Mouse (Mus musculus) embryonic facial prominence, embryonic 10.5 days (tissue): ENCODE data around the gene Ccn2. TPM values are rescaled to one million over a fixed set of nuclear protein-coding genes. Genes with fewer than 3 reads are reported as not detected.

Experiments used
- DNase-seq: peaks from one replicate; pipeline ENCODE4 v3.0.0-alpha.2; 2017; ENCODE audit warnings: low spot score
- H3K27ac ChIP-seq: fragments of 300-500 bp; sonication (generic); replicated peaks from 2 replicates; pipeline ENCODE4 v1.5.1; 2016; ENCODE audit warnings: mild to moderate bottlenecking
- H3K27me3 ChIP-seq: fragments of 300-500 bp; sonication (generic); replicated peaks from 2 replicates; pipeline ENCODE4 v1.6.1; 2016; ENCODE audit warnings: low read depth, mild to moderate bottlenecking; ENCODE audit not compliant: poor library complexity, severe bottlenecking
- H3K36me3 ChIP-seq: fragments of 300-500 bp; sonication (generic); replicated peaks from 2 replicates; pipeline ENCODE4 v1.6.1; 2016; ENCODE audit warnings: mild to moderate bottlenecking, moderate library complexity
- H3K4me1 ChIP-seq: fragments of 300-500 bp; sonication (generic); 2 replicates; pipeline ENCODE4 v1.6.1; 2016
- H3K4me3 ChIP-seq: fragments of 300-500 bp; sonication (generic); 2 replicates; pipeline ENCODE4 v1.5.1; 2016; ENCODE audit warnings: mild to moderate bottlenecking, moderate library complexity
- H3K9me3 ChIP-seq: fragments of 300-500 bp; sonication (generic); 2 replicates; pipeline ENCODE4 v1.6.1; 2016; ENCODE audit warnings: mild to moderate bottlenecking
- WGBS: fragments of 180-500 bp; shearing (Covaris S2); methylation state at CpG from one replicate; pipeline ENCODE4 v1.1.7; 2016; 5-methylcytosine and 5-hydroxymethylcytosine counted together
- polyA plus RNA-seq: library from polyadenylated mRNA; unstranded; fragments of >200 nt; fragmentation: Nextera tagmentation; extraction: Ambion mirVana; gene quantifications from 2 replicates; pipeline ENCODE4 v1.2.1, GENCODE M21; 2016

Gene Ccn2
- polyA plus RNA-seq = 7.9 and 10.1 TPM in 2 replicates

DNA sequence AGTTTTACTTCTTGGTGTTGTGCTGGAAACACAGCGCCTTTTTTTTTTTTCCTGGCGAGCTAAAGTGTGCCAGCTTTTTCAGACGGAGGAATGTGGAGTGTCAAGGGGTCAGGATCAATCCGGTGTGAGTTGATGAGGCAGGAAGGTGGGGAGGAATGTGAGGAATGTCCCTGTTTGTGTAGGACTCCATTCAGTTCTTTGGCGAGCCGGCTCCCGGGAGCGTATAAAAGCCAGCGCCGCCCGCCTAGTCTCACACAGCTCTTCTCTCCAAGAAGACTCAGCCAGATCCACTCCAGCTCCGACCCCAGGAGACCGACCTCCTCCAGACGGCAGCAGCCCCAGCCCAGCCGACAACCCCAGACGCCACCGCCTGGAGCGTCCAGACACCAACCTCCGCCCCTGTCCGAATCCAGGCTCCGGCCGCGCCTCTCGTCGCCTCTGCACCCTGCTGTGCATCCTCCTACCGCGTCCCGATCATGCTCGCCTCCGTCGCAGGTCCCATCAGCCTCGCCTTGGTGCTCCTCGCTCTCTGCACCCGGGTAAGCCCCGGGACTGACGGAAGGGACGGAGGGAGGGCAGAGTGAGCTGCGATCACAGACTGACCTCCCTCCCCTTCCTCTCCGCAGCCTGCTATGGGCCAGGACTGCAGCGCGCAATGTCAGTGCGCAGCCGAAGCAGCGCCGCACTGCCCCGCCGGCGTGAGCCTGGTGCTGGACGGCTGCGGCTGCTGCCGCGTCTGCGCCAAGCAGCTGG is at the start of gene Ccn2:
Ccn2 (plus strand) TSS at position 193 of the 753 bp plus-strand sequence.
- peak within 1 kb of the TSS; percentile 95 for H3K27ac ChIP-seq
- H3K4me3 ChIP-seq = peak within 1 kb of the TSS; percentile 83
- under 1% methylated on average over 53 of the region's 53 CpGs for WGBS
- H3K9me3 ChIP-seq = no peaks in the 10 kb centered on the region
- no peaks in the 10 kb centered on the region for H3K27me3 ChIP-seq
- DNase-seq = peak; percentile 90
- peaks cover 64% of the 10 kb centered on the region for H3K4me1 ChIP-seq
- H3K36me3 ChIP-seq = peaks cover 16% of the 10 kb centered on the region

DNA sequence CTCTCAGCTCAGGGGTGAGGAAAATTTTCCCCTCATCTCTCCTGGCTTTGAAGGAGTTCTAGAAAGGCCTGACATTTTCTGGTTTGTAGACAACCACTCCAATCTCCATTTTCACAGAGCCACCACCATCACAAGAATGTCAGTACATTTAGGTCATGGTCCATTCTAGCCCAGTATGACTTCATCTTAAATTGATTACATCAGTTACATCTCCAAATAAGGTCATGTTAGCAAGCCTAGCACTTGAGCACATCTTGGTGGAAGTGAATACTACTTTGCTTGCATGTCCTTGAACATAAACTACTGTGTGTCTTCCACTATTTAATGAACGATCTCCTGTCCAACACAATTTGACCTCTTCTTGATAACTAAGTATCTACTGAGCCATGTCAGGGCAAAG is 42.4 kb upstream of the Ccn2 start:
- H3K9me3 ChIP-seq = no peaks in the 10 kb centered on the region
- no peak overlapping the region for H3K27ac ChIP-seq
- DNase-seq = no peak
- no peak overlapping the region for H3K4me3 ChIP-seq
- H3K36me3 ChIP-seq = no peaks in the 10 kb centered on the region
- H3K4me1 ChIP-seq = no peaks in the 10 kb centered on the region
- WGBS = 84% methylated on average over 1 of the region's 1 CpGs
- H3K27me3 ChIP-seq = no peaks in the 10 kb centered on the region

DNA sequence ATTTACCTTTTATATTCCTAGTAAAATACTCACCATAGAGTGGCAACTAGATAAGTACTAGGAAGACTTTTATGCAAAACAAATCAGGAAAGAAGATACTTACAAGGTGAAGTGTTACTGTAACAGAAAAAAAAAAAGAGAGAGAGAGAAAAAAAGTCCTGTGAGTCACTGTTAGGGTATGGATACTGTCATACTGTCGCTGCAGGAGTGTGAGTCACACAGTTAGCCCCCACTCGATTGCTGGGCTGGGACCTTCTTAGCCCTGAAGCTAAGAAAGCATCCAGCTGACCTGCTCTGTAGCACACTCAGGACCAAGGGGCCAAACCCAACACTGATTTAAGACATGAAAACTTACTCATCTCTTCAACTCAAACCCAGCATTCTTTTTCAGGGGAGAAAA is 41.2 kb upstream of the Ccn2 start:
- 56% methylated on average over 2 of the region's 2 CpGs for WGBS
- H3K36me3 ChIP-seq = no peaks in the 10 kb centered on the region
- no peak overlapping the region for H3K4me3 ChIP-seq
- no peaks in the 10 kb centered on the region for H3K4me1 ChIP-seq
- no peaks in the 10 kb centered on the region for H3K9me3 ChIP-seq
- no peak for DNase-seq
- H3K27ac ChIP-seq = no peak overlapping the region
- H3K27me3 ChIP-seq = no peaks in the 10 kb centered on the region

DNA sequence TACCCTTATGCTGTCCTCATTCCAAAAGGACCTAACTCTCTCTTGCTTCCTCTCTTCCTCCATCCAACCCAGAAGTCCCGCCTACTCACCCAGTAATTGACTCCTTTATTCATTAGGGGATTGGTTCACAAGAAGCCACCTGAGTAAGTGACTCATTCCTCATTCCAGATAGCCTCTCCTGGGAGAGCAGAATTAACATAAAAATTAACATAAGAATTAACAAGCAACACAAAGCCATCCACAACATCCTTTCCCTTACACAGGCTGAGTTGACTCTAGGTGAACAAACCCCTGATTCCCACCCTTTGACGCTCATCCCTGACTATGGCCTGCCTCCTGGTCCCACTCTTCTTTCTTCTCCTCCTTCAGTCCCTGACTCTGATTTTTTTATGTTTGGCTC is 36.9 kb upstream of the Ccn2 start:
- Histone ChIP-seq H3K9me3 (no peaks in the 10 kb centered on the region), H3K36me3 (no peaks in the 10 kb centered on the region), H3K4me3 (no peak overlapping the region), H3K4me1 (no peaks in the 10 kb centered on the region), H3K27ac (no peak overlapping the region), H3K27me3 (no peaks in the 10 kb centered on the region)
- WGBS = 84% methylated on average over 2 of the region's 2 CpGs
- DNase-seq = no peak

DNA sequence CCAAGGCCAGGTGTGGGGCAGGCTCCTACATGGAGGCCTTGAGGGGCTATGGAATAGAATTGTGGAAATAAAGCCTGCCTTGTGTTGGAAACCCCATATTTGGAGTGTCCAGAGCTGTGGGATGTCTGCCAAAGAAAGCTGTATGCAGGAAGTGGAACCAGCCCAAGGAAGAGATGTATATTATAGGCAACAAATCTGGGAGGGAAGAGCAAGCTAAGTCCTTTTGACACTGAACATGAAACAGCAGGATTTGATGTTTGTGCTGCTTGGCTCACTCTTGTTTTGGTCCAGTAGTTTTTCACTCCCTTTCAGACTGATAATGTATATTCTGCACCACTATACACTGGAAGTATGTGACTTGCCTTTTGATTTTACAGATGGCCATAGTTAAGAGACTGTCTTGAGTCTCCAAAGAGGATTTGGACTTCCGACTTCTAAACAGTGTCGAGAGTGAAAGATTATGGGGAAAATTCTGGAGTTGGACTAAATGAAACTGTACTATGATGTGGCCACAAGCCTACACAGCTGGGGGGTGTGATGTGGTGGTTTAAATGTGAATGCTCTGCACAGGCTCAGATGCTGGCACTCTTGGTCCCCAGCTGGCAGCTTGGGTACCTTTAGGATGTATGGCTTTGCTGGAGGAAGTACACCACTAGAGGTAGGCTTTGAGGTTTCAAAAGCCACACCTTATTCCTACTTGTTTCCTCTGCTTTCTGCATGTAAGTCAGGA is 25.4 kb upstream of the Ccn2 start:
- no peak overlapping the region for H3K4me3 ChIP-seq
- H3K4me1 ChIP-seq = peaks cover 6% of the 10 kb centered on the region; the same call in 1 of the 2 replicates
- no peaks in the 10 kb centered on the region for H3K27me3 ChIP-seq
- no peak for DNase-seq
- no peaks in the 10 kb centered on the region for H3K9me3 ChIP-seq
- 90% methylated on average over 2 of the region's 2 CpGs for WGBS
- H3K27ac ChIP-seq = no peak overlapping the region
- H3K36me3 ChIP-seq = no peaks in the 10 kb centered on the region

DNA sequence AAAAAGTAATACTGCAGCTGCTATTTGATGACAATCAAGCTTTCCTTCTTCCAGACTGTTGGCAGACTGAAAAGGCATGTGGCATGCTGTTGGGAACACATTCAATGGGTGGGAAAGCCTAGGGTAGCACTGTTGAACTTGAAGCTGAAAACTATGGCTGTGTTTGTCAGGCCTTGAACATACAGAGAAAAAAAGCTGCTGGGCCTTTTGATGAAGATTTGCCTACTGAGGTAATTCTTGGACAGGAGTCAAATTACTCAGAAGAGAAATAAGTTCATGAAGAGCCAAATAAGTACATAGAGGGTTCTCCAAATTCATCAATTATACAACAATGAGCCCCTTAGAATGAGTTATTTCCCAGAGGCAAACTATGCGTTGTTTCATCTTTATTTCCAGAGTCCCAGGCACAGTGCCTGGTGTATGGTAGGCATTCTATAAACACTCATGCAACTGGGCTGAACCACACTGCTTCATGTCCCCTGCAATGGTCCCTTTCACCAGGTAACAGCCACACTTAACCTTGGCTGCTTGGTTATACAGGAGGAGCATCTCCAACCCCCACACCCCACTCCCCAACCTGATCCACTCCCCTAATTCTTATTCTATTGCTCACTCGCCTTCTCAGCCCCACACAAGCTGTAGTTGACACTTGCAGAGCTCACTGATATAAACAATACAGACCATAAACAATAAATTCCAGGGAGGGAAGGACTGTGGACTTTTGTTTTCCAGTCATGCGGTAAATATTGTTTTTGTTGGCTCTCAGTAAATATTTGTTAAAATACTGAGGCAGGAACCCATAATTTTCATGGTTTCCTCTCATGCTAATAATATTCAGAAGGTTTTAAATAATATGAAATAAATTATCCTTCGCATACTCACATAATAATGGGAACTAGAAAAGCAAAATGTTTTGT is 22.9 kb upstream of the Ccn2 start:
- peaks cover 6% of the 10 kb centered on the region; the same call in 1 of the 2 replicates for H3K4me1 ChIP-seq
- H3K9me3 ChIP-seq = no peaks in the 10 kb centered on the region
- no peak overlapping the region for H3K4me3 ChIP-seq
- no peaks in the 10 kb centered on the region for H3K27me3 ChIP-seq
- H3K36me3 ChIP-seq = no peaks in the 10 kb centered on the region
- no peak for DNase-seq
- WGBS = 82% methylated on average over 4 of the region's 4 CpGs
- no peak overlapping the region for H3K27ac ChIP-seq

DNA sequence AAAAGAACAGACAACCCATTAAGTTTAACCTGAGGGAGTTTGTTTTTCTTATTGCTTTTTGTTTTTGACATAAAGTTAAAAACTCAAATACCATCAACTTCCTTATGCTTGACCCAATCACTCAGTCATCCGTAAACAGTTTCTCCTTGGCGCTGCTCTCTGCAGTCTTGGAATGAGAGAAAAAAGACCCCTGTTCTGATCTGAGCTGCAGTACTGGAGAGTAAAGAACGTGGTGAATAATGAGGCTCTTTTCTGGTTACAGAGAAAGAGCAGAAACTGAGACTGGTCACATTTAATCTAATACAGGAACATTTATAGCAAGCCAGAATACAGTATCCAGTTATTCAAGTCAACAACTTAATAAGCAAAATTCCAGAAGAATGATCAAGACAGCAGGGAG is 21.8 kb upstream of the Ccn2 start:
- H3K27ac ChIP-seq = no peak overlapping the region
- no peak overlapping the region for H3K4me3 ChIP-seq
- no peaks in the 10 kb centered on the region for H3K27me3 ChIP-seq
- peaks cover 6% of the 10 kb centered on the region; the same call in 1 of the 2 replicates for H3K4me1 ChIP-seq
- DNase-seq = no peak
- no peaks in the 10 kb centered on the region for H3K9me3 ChIP-seq
- no peaks in the 10 kb centered on the region for H3K36me3 ChIP-seq
- 66% methylated on average over 3 of the region's 3 CpGs for WGBS

DNA sequence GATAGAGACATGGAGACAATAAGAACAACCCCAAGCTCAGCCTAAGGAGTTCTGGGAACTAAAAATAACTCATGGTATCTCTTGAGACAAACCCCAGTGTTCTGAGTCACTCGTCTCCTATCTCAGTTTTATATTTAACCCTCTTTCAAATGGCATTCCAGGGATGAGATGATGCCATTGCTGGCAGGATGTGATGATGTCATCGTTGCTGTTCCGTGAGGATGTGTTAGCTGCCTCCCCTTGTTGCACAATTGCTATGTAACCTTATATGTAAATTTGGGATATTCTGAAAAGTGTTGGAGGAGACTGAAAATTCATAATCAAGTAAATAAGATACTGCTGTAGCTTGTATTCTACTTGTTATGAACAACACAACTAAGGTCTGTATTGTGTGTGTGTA is 14.2 kb upstream of the Ccn2 start:
- H3K4me3 ChIP-seq = no peak overlapping the region
- no peaks in the 10 kb centered on the region for H3K27me3 ChIP-seq
- no peaks in the 10 kb centered on the region for H3K9me3 ChIP-seq
- 84% methylated on average over 3 of the region's 3 CpGs for WGBS
- H3K36me3 ChIP-seq = no peaks in the 10 kb centered on the region
- no peak for DNase-seq
- H3K4me1 ChIP-seq = no peaks in the 10 kb centered on the region
- no peak overlapping the region for H3K27ac ChIP-seq

DNA sequence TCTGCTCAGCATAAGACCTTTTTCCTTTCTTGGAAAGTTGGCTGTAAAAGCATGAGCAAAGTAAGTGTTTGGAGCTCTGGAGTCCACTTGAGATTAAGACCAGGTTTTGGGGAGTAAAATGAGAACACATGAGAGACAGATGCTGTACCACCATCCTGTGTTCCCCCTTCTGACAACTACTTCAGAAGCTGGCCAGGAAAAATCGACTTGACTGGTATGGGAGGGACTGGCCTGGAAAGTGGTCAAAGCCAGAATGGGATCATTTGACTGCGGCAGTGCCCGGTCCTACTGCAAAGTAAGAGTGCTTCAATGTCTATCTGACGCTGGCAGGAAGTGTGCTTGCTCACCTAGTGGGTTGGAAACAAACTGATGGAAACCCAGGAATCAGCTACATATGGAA is 6.4 kb upstream of the Ccn2 start:
- H3K4me1 ChIP-seq = peaks cover 24% of the 10 kb centered on the region
- H3K36me3 ChIP-seq = no peaks in the 10 kb centered on the region
- no peaks in the 10 kb centered on the region for H3K27me3 ChIP-seq
- no peak overlapping the region for H3K27ac ChIP-seq
- H3K9me3 ChIP-seq = no peaks in the 10 kb centered on the region
- DNase-seq = no peak
- H3K4me3 ChIP-seq = no peak overlapping the region
- 82% methylated on average over 4 of the region's 4 CpGs for WGBS

DNA sequence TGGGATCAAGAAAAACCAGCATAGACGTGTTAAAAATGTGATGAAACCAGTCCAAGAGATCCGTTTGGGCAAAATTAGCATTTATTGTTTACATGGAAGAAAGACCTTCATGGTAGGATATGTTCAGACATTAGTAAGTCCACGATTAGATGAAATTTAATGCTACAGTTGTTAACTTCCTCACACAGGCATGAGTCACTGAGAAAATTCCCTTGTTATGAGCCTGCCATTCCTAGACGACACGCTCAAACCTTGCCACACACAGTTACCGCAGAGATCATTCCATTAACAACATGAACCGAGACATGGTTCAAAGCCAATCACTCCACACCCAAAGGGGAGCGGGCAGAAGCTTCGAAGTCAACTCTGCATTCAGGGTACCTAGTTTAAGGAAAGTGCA is 6.0 kb upstream of the Ccn2 start:
- no peaks in the 10 kb centered on the region for H3K36me3 ChIP-seq
- peaks cover 28% of the 10 kb centered on the region for H3K4me1 ChIP-seq
- WGBS = 93% methylated on average over 9 of the region's 9 CpGs
- H3K27me3 ChIP-seq = no peaks in the 10 kb centered on the region
- no peak overlapping the region for H3K27ac ChIP-seq
- DNase-seq = no peak
- no peaks in the 10 kb centered on the region for H3K9me3 ChIP-seq
- H3K4me3 ChIP-seq = no peak overlapping the region

DNA sequence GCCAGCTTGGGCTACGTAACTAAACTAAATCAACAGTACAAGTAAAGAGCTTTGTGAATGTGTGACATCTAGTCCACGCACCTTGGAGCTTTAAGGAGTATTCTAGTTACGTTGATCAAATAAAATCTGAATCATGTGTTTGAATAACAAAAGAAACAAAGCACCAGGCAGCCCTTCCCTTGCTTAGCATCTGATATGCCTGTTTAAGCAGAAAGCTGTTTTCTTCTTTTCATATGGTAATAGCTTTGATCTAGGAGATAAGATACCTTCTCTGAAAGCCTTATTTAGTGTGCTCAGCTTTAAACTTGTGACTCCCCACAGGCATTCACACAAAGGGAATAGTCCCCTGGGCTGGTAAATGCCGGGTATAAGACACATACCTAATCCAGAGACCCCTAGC is 4.7 kb upstream of the Ccn2 start:
- peaks cover 40% of the 10 kb centered on the region for H3K4me1 ChIP-seq
- no peaks in the 10 kb centered on the region for H3K9me3 ChIP-seq
- no peaks in the 10 kb centered on the region for H3K36me3 ChIP-seq
- H3K27ac ChIP-seq = no peak overlapping the region
- H3K27me3 ChIP-seq = no peaks in the 10 kb centered on the region
- no peak for DNase-seq
- 59% methylated on average over 4 of the region's 4 CpGs for WGBS
- H3K4me3 ChIP-seq = no peak overlapping the region

DNA sequence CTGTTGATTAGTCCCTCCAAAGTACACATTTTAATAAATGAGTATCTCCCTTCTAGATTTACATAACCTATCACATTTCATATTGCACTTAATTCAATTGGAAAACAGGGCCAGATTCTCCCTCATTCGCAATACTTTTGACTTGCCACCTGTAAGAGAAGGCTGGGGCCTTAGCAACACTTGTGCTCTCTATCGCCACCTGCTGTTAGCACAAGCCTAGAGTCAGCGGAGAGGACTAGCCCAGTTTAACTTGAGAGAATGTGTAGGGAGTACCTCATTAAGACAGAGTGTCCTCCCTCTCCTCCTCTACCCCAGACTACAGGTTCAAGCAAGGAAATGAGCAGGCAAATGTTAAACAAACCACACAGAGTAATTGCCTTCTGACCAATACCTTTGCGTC is 4.1 kb upstream of the Ccn2 start:
- Histone ChIP-seq H3K36me3 (no peaks in the 10 kb centered on the region), H3K4me1 (peaks cover 46% of the 10 kb centered on the region), H3K27me3 (no peaks in the 10 kb centered on the region), H3K4me3 (no peak overlapping the region), H3K27ac (no peak overlapping the region), H3K9me3 (no peaks in the 10 kb centered on the region)
- WGBS = 19% methylated on average over 4 of the region's 4 CpGs
- peak; percentile 80 for DNase-seq
